Mouse (Mus musculus) stomach, embryonic 16.5 days (tissue): ENCODE results near the gene Sars. TPM values are rescaled to one million over a fixed set of nuclear protein-coding genes. Genes with fewer than 3 reads are reported as not detected.

Experiments
- ATAC-seq: fragments of 200-750 bp; cut with Nextera tagmentation; 2 replicates; pipeline ENCODE4 v1.8.0; 2017; ENCODE audit warnings: moderate number of reproducible peaks, moderate TSS enrichment; ENCODE audit not compliant: insufficient read depth, low FRiP score
- H3K27ac ChIP-seq: fragments of 300-500 bp; sonication (generic); 2 replicates; pipeline ENCODE4 v1.5.1; 2014; ENCODE audit warnings: low read length
- H3K27me3 ChIP-seq: fragments of 300-500 bp; sonication (generic); 2 replicates; pipeline ENCODE4 v1.6.1; 2014; ENCODE audit warnings: low read length, control low read depth, mixed read lengths; ENCODE audit not compliant: control insufficient read depth, insufficient read depth
- H3K36me3 ChIP-seq: fragments of 300-500 bp; sonication (generic); 2 replicates; pipeline ENCODE4 v1.6.1; 2014; ENCODE audit warnings: low read length; ENCODE audit not compliant: control insufficient read depth, insufficient read depth
- H3K4me1 ChIP-seq: fragments of 300-500 bp; sonication (generic); 2 replicates; pipeline ENCODE4 v1.6.1; 2014; ENCODE audit warnings: low read length, control low read depth, mixed read lengths; ENCODE audit not compliant: control insufficient read depth, insufficient read depth
- H3K4me2 ChIP-seq: fragments of 300-500 bp; sonication (generic); 2 replicates; pipeline ENCODE4 v1.6.1; 2014; ENCODE audit warnings: low read depth, low read length, mixed read lengths
- H3K4me3 ChIP-seq: fragments of 300-500 bp; sonication (generic); replicated peaks from 2 replicates; pipeline ENCODE4 v1.5.1; 2014; ENCODE audit warnings: mild to moderate bottlenecking, low read length
- H3K9ac ChIP-seq: fragments of 300-500 bp; sonication (generic); 2 replicates; pipeline ENCODE4 v1.6.1; 2014; ENCODE audit warnings: low read length
- H3K9me3 ChIP-seq: fragments of 300-500 bp; sonication (generic); replicated peaks from 2 replicates; pipeline ENCODE4 v1.6.1; 2016; ENCODE audit warnings: low read length, control low read depth; ENCODE audit not compliant: control insufficient read depth
- WGBS: fragments of 180-500 bp; shearing (Covaris S2); extraction: QIAGEN DNeasy Blood & Tissue Kit; methylation state at CpG from one replicate; pipeline ENCODE4 v1.1.7; 2014; 5-methylcytosine and 5-hydroxymethylcytosine counted together
- polyA plus RNA-seq: library from polyadenylated mRNA; unstranded; fragments of >200 nt; fragmentation: Nextera tagmentation; extraction: Ambion mirVana; gene quantifications from 2 replicates; pipeline ENCODE4 v1.2.1, GENCODE M21; 2015

Gene Sars
- polyA plus RNA-seq, 1 experiment from 2014 or later, result 146 TPM

DNA sequence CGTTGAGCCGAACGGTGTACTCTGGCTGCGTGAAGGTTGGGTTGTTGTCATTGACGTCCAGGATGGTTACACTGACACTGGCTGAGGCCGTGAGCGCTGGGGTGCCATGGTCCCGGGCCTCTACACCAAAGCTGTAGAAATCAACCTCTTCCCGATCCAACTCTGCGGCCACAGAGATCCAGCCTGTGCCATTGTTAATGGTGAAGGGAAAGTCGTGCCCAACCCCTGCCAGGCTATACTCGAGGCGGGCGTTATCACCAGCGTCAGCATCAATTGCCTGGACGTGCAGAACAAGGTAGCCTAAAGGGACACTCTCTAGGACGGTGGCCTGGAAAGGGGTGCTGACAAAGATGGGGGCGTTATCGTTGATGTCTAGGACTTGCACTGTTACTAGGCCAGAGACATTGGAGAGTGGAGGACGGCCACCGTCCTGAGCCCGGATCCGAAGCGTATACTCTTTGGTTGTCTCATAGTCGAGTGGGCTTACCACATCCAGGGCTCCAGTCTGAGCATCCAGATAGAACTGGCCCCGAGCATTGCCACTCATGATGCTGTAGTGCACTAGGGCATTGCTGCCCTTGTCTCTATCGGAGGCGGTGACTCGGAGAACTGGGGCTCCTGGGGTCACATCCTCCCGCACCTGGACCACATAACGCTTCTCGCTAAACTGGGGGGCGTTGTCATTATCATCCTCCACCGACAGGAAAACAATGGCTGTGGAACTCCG lies 31.2 kb downstream of the Sars start:
- H3K4me2 ChIP-seq, result no peak overlapping the region
- 97% methylated on average over 35 of the region's 35 CpGs for WGBS
- H3K4me3 ChIP-seq, result no peak overlapping the region
- no peak overlapping the region for H3K27ac ChIP-seq
- peaks cover 23% of the 10 kb centered on the region for H3K36me3 ChIP-seq
- peaks cover 33% of the 10 kb centered on the region for H3K4me1 ChIP-seq
- peaks cover 8% of the 10 kb centered on the region; the same call in 1 of the 2 replicates for H3K27me3 ChIP-seq
- ATAC-seq, result no peak
- no peak overlapping the region for H3K9ac ChIP-seq
- H3K9me3 ChIP-seq, result peaks cover 15% of the 10 kb centered on the region

- peak overlapping the region; percentile 49 for H3K4me2 ChIP-seq
- H3K9ac ChIP-seq, result peak overlapping the region; percentile 64
- ATAC-seq, result peak; percentile 38; the same call in 1 of the 2 replicates
- WGBS, result 52% methylated on average over 8 of the region's 8 CpGs
- H3K4me3 ChIP-seq, result peak overlapping the region; percentile 27
- H3K4me1 ChIP-seq, result peaks cover 33% of the 10 kb centered on the region
- H3K36me3 ChIP-seq, result peaks cover 23% of the 10 kb centered on the region
- H3K27ac ChIP-seq, result peak overlapping the region; percentile 43; the same call in 1 of the 2 replicates
- peaks cover 15% of the 10 kb centered on the region for H3K9me3 ChIP-seq
- peaks cover 7% of the 10 kb centered on the region; the same call in 1 of the 2 replicates for H3K27me3 ChIP-seq
Observed at GRCm38 (mm10) chr3:108411754-108412121, 33.3 kb downstream of the Sars start.

GRCm38 (mm10) chr3:108411026-108411753 lies 33.8 kb downstream of the Sars start:
- Histone ChIP-seq H3K27me3 (0 out of 2 replicates have a peak, but pooled peaks cover 1% of the 10 kb centered on the region), H3K9ac (peak overlapping the region; percentile 64), H3K4me1 (peaks cover 32% of the 10 kb centered on the region), H3K4me2 (peak overlapping the region; percentile 49), H3K9me3 (peaks cover 15% of the 10 kb centered on the region), H3K27ac (peak overlapping the region; percentile 43; the same call in 1 of the 2 replicates), H3K36me3 (peaks cover 23% of the 10 kb centered on the region), H3K4me3 (peak overlapping the region; percentile 27)
- ATAC-seq, result no peak
- 48% methylated on average over 5 of the region's 5 CpGs for WGBS

- Histone ChIP-seq H3K27me3 (no peaks in the 10 kb centered on the region), H3K9ac (peak overlapping the region; percentile 64), H3K9me3 (peaks cover 15% of the 10 kb centered on the region), H3K27ac (no peak overlapping the region; the same call in 1 of the 2 replicates), H3K36me3 (peaks cover 23% of the 10 kb centered on the region), H3K4me1 (peaks cover 35% of the 10 kb centered on the region), H3K4me3 (peak overlapping the region; percentile 27), H3K4me2 (peak overlapping the region; percentile 49)
- no peak for ATAC-seq
- 23% methylated on average over 5 of the region's 5 CpGs for WGBS
Observed at GRCm38 (mm10) chr3:108410359-108410714, 34.7 kb downstream of the Sars start.

DNA sequence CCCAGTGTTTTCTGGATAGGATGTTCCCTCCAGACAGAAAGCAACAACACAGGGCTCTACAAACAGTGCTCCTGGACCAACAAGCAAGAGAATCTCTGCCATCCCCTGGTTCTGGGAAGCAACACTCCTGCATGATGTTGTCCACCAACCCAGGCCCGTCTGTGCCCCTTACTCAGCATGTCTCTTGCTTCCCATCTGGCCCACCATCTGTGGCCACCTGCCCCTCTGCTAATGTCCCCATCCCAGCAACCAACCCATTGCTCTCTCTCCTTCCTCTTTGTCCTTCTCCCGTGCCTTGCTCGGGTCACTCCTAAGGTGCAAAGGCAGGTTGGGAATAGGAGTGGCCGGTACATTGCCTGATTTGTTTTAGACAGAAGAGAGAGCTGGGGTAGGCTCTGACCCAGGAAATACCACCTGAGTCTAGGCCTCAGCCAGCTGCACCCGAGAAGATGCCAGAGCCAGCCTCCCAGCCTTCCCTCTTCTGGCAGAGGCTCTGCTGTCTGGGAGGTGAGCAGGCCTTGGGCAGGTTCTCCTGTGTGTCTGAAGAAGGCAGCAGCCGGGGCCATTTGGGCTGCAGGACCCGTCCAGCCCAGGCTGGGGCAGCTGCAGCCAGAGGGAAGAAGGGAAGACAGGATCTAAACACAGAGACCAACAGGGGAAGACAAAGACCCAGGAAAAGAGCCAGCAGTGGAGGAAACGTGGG lies 35.2 kb downstream of the Sars start:
- Histone ChIP-seq H3K9ac (peak overlapping the region; percentile 64; the same call in 1 of the 2 replicates), H3K4me2 (peak overlapping the region; percentile 49; the same call in 1 of the 2 replicates), H3K27ac (no peak overlapping the region; the same call in 1 of the 2 replicates), H3K4me1 (peaks cover 31% of the 10 kb centered on the region), H3K9me3 (peaks cover 15% of the 10 kb centered on the region), H3K36me3 (peaks cover 23% of the 10 kb centered on the region), H3K27me3 (no peaks in the 10 kb centered on the region), H3K4me3 (no peak overlapping the region; the same call in 1 of the 2 replicates)
- 46% methylated on average over 8 of the region's 8 CpGs for WGBS
- ATAC-seq, result no peak

- no peak for ATAC-seq
- H3K4me1 ChIP-seq, result peaks cover 30% of the 10 kb centered on the region
- WGBS, result 85% methylated on average over 8 of the region's 8 CpGs
Observed at GRCm38 (mm10) chr3:108408517-108409008, 36.4 kb downstream of the Sars start.

DNA sequence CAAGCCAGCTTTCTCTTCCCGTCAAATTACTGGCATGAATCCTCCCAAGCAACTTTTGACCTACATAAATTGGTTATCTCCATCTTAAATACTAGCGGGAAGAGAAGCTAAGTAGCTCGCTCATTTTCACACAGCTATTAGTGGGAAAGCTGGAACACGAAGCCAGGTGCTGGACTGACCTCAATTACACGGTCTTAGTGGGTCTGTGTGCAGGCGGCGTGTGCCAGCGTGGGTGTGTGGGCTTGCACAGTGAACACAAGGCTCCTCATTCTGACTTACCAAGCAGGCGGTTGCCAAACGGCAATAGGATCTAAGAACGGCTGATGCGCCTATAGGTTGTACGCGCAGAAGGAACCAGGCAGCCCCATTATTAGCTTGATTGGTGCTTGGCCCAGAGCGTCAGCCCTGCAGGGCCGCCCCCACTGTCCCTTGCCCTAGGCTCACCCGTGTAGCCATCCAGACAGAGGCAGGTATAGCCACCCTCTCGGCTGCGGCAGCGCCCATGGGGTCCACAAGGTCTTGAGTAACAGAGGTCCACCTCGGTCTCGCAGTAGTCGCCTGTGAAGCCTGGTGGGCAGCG lies 38.6 kb downstream of the Sars start:
- H3K9ac ChIP-seq, result no peak overlapping the region
- no peak for ATAC-seq
- 87% methylated on average over 24 of the region's 24 CpGs for WGBS
- H3K27me3 ChIP-seq, result no peaks in the 10 kb centered on the region
- H3K9me3 ChIP-seq, result no peaks in the 10 kb centered on the region
- H3K4me2 ChIP-seq, result no peak overlapping the region
- no peaks in the 10 kb centered on the region; the same call in 1 of the 2 replicates for H3K36me3 ChIP-seq
- peaks cover 25% of the 10 kb centered on the region for H3K4me1 ChIP-seq
- H3K4me3 ChIP-seq, result no peak overlapping the region
- no peak overlapping the region for H3K27ac ChIP-seq

More at GRCm38 (mm10) chr3:108408517-108409008, 36.4 kb downstream of the Sars start:
- H3K4me2 ChIP-seq, result no peak overlapping the region
- H3K36me3 ChIP-seq, result peaks cover 15% of the 10 kb centered on the region
- no peak overlapping the region for H3K9ac ChIP-seq
- H3K27me3 ChIP-seq, result no peaks in the 10 kb centered on the region
- H3K9me3 ChIP-seq, result peaks cover 8% of the 10 kb centered on the region
- H3K27ac ChIP-seq, result no peak overlapping the region
- no peak overlapping the region for H3K4me3 ChIP-seq

GRCm38 (mm10) chr3:108405536-108406305 lies 39.3 kb downstream of the Sars start:
- WGBS, result 47% methylated on average over 13 of the region's 14 CpGs
- no peaks in the 10 kb centered on the region; the same call in 1 of the 2 replicates for H3K36me3 ChIP-seq
- no peak overlapping the region for H3K4me2 ChIP-seq
- H3K4me3 ChIP-seq, result no peak overlapping the region
- no peaks in the 10 kb centered on the region for H3K9me3 ChIP-seq
- H3K4me1 ChIP-seq, result peaks cover 19% of the 10 kb centered on the region
- no peaks in the 10 kb centered on the region for H3K27me3 ChIP-seq
- no peak overlapping the region for H3K27ac ChIP-seq
- H3K9ac ChIP-seq, result peak overlapping the region; percentile 52; the same call in 1 of the 2 replicates
- no peak for ATAC-seq
